Mouse (Mus musculus): ENCODE data around the gene Dgkh.

Dgkh gene

GRCm38 (mm10) chr14:78536281-78537165 is 196.1 kb downstream of the Dgkh start, which contains the start of gene Akap11:
TSS of gene Akap11 (minus strand) at chr14:78536808.
- peak; percentile 98 for DNase-seq (ENCODE audit: low spot score)

- no peak for DNase-seq (ENCODE audit: low spot score)
These were observed 197.2 kb downstream of the Dgkh start for GRCm38 (mm10) chr14:78535366-78535765.

DNA sequence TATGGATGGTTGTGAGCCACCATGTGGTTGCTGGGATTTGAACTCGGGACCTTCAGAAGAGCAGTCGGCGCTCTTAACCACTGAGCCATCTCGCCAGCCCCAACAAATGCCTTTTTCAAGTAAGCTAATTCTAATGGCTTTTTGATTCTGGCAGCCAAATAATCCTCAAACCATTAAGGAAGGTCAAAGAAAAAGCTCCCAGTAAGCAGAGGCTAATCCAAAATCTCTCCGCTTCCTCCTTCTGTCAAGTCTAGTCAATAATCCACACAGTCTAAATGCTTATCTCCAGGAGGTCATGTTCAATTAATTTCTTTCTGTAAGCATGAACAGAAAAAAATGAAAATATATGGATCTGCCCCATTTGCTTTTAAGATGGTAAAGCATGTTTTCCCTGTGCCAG is 197.9 kb downstream of the Dgkh start:
- DNase-seq (ENCODE audit: low spot score), result no peak

- no peak for DNase-seq (ENCODE audit: low spot score)
These were observed 198.9 kb downstream of the Dgkh start for GRCm38 (mm10) chr14:78533701-78534100.

- no peak for DNase-seq (ENCODE audit: low spot score)
These were observed 200.2 kb downstream of the Dgkh start for GRCm38 (mm10) chr14:78532345-78532744.

DNA sequence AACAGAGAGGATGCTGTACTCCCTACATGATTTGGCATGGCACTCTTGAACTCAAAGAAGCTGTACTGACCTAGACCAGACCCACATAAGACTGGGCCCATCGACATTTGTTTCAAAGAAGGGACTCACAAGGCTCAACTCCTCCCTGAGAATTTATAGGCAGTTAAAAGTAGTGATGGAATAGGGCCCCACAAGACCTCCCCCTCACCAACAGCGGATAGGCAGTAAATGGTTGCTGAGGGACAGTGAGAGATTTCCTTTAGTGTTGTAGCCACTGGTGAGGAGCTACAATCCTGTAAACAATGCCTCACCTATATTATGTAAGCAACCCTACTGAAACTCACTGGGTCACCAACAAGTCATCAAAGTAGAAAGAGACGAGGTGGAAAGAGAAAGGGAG is 202.3 kb downstream of the Dgkh start:
- no peak for DNase-seq (ENCODE audit: low spot score)

DNA sequence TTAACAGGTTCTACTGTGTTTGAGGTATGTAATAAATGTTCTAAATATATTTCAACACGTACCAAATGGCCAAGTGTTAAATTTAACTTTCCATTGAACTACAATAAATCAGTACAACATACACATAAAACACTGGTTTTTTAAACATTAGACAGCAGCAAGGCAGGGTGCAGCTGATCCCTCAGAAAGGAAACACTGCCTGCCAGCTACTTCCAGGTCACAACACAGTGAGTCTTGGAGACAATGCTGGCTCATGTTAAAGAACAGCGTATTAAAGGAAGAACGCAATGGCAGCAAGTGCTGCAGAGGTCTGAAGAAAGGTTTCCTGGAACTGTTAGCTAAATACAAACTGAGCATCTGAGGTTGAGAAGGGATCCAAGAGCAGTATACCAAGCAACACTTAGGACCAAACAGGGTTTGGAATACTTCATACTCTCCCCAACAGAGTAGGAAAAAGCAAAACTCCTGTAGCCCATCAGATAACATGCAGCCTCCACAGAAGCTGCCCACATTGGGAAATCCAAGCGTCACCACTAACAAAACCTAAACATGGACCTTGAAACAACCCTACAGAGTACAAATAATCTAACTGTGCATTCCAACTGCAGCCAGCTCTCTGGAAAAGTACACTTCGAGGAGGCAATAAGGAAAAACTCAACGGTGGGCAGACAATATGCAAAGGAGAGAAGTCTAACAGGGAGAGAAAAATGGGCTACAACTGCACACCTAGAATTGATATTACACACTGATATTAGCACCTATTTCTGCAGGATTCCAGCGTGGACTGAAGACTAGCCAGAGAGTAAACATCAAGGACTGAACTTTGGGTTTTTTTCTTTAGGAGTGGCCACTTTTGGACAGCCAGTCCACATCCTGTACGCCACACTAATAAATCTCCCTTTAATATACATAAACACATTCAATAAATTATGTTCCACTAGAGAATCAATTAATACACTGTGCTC is 203.8 kb downstream of the Dgkh start:
- DNase-seq (ENCODE audit: low spot score), result no peak

- DNase-seq (ENCODE audit: low spot score), result no peak
These were observed 205.7 kb downstream of the Dgkh start for GRCm38 (mm10) chr14:78526907-78527306.

GRCm38 (mm10) chr14:78526475-78526874 is 206.1 kb downstream of the Dgkh start:
- no peak for DNase-seq (ENCODE audit: low spot score)

DNA sequence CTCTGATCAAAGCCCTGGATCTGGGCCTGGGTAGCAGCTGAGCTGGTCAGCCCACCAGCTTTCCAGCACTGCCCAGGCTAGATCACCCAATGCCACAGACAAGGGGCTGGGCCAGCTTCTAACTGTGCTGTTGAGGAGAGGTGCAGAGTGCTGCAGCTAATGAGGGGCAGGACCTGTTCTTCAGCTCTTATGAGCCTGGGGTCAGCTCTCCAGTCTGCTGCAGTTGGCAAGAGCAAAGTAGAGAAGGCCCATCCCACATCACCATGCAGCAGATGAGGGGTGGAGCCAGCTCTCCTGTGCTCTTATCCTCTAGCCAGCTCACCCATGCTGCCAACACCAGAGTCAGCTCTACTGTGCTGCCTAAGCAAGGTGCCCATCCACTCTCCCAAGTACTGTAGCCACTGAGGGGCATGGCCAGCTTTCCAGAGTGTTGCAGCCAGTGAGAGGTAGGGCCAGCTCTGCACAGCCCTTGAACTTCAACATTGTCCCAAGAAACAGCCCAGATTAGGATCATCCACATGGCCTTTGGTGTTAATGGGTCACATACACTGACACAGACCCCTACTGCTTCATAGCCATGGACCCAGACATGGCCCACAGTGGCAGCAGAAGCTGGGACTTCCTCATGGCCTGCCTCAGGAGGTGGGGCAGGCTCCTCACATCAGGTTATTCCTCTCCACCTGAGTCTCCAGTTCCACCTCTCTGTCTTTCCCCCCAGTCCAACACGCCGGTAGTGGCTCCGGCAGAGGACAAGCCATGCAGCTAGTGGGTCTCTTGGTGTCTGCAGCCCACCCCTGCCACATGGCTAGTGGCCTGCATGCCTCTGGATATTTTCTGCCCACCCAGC is 206.7 kb downstream of the Dgkh start:
- DNase-seq (ENCODE audit: low spot score), result no peak

- no peak for DNase-seq (ENCODE audit: low spot score)
These were observed 207.5 kb downstream of the Dgkh start for GRCm38 (mm10) chr14:78525059-78525458.

- peak; percentile 14 for DNase-seq (ENCODE audit: low spot score)
These were observed 221.9 kb downstream of the Dgkh start for GRCm38 (mm10) chr14:78510713-78511112.

DNA sequence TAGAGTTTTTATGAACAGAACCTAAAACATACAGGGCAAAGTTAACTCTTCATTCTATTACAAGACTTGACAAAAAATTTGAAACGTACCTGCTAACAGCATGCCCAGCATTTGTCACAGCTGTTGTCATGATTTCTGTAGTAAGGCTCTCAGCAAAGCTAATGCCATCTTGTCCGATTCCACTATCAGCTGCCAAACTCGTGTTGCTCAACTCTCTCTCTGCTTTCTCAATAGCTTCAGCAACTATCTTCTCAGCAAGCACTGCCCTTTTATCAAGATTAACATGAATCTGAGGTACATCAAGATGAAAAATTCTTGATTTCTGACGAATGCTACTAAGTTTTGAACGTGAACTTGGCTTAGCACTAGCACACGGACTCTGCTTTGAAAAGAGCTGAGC is 222.8 kb downstream of the Dgkh start:
- no peak for DNase-seq (ENCODE audit: low spot score)
